Mouse (Mus musculus) WW6 (cell line): ENCODE measurements around the gene Nsrp1.
"Not testable (repeated sequence)": the region's sequence is repeated elsewhere in the genome, so short reads cannot be mapped to it uniquely, and the experiment has no call there.

ENCODE experiments used
- DNase-seq: peaks from one replicate; pipeline ENCODE4 v3.0.0-alpha.2; 2013; ENCODE audit warnings: low read depth, low spot score

The Nsrp1 gene

GRCm38 (mm10) chr11:77078273-77079134, at the start of gene Nsrp1:
Gene Nsrp1 (minus strand): TSS chr11:77078435.
- DNase-seq = peak; percentile 79

- DNase-seq = no peak
These were observed 32.9 kb upstream of the Nsrp1 start for GRCm38 (mm10) chr11:77111141-77111540.

- no peak for DNase-seq
These were observed 30.2 kb upstream of the Nsrp1 start for GRCm38 (mm10) chr11:77108442-77108841.

- peak; percentile 52 for DNase-seq
These were observed 29.6 kb upstream of the Nsrp1 start for GRCm38 (mm10) chr11:77107872-77108271.

- no peak for DNase-seq
These were observed 28.7 kb upstream of the Nsrp1 start for GRCm38 (mm10) chr11:77106961-77107360.

GRCm38 (mm10) chr11:77100137-77100937, 22.1 kb upstream of the Nsrp1 start:
- DNase-seq = peak; percentile 74

- DNase-seq = no peak
These were observed 20.2 kb upstream of the Nsrp1 start for GRCm38 (mm10) chr11:77098332-77098972.

- no peak for DNase-seq
These were observed 18.8 kb upstream of the Nsrp1 start for GRCm38 (mm10) chr11:77096991-77097390.

- no peak for DNase-seq
These were observed 18.3 kb upstream of the Nsrp1 start for GRCm38 (mm10) chr11:77096581-77096980.

GRCm38 (mm10) chr11:77095206-77095605, 17.0 kb upstream of the Nsrp1 start:
- no peak for DNase-seq

GRCm38 (mm10) chr11:77094136-77094535, 15.9 kb upstream of the Nsrp1 start:
- DNase-seq = no peak

GRCm38 (mm10) chr11:77093208-77093607, 15.0 kb upstream of the Nsrp1 start:
- DNase-seq = no peak

GRCm38 (mm10) chr11:77089162-77089561, 10.9 kb upstream of the Nsrp1 start:
- DNase-seq = no peak

GRCm38 (mm10) chr11:77087004-77087403, 8.8 kb upstream of the Nsrp1 start:
- DNase-seq = no peak

- DNase-seq = no peak
These were observed 5.9 kb upstream of the Nsrp1 start for GRCm38 (mm10) chr11:77084001-77084682.

- no peak for DNase-seq
These were observed 1.1 kb upstream of the Nsrp1 start for GRCm38 (mm10) chr11:77079361-77079760.

GRCm38 (mm10) chr11:77077792-77078191, 443 bp downstream of the Nsrp1 start:
- no peak for DNase-seq

GRCm38 (mm10) chr11:77077331-77077730, 904 bp downstream of the Nsrp1 start:
- not testable (repeated sequence) for DNase-seq

GRCm38 (mm10) chr11:77070721-77071120, 7.5 kb downstream of the Nsrp1 start:
- DNase-seq = no peak

GRCm38 (mm10) chr11:77068825-77069224, 9.4 kb downstream of the Nsrp1 start:
- no peak for DNase-seq

- no peak for DNase-seq
These were observed 14.8 kb downstream of the Nsrp1 start for GRCm38 (mm10) chr11:77063406-77063805.

- no peak for DNase-seq
These were observed 16.3 kb downstream of the Nsrp1 start for GRCm38 (mm10) chr11:77061951-77062350.
